Mouse (Mus musculus) liver, adult 2 months (tissue): ENCODE data around the gene Dpp7. TPM values are rescaled to one million over a fixed set of nuclear protein-coding genes. Genes with fewer than 3 reads are reported as not detected.

Source experiments
- DNase-seq: peaks from one replicate; pipeline ENCODE4 v3.0.0-alpha.2; 2011; ENCODE audit warnings: low read depth, low spot score; ENCODE audit errors: extremely low read depth
- H3K27ac ChIP-seq: fragments of 200-500 bp; replicated peaks from 2 replicates; pipeline ENCODE4 v1.5.1; 2012; ENCODE audit warnings: low read depth, mild to moderate bottlenecking, control low read depth, inconsistent platforms, low read length; ENCODE audit not compliant: insufficient read depth
- H3K27me3 ChIP-seq: fragments of 200-500 bp; 2 replicates; pipeline ENCODE4 v1.6.1; 2012; ENCODE audit warnings: mild to moderate bottlenecking, moderate library complexity, low read length, inconsistent platforms; ENCODE audit not compliant: control insufficient read depth, insufficient read depth
- H3K36me3 ChIP-seq: fragments of 200-500 bp; 2 replicates; pipeline ENCODE4 v1.6.1; 2012; ENCODE audit warnings: low read length, inconsistent platforms; ENCODE audit not compliant: control insufficient read depth, insufficient read depth
- H3K4me1 ChIP-seq: fragments of 200-500 bp; 2 replicates; pipeline ENCODE4 v1.6.1; 2011; ENCODE audit warnings: low read length; ENCODE audit not compliant: control insufficient read depth, insufficient read depth
- H3K4me3 ChIP-seq: fragments of 200-500 bp; 2 replicates; pipeline ENCODE4 v1.5.1; 2011; ENCODE audit warnings: low read depth, mild to moderate bottlenecking, control low read depth, low read length, moderate library complexity; ENCODE audit not compliant: insufficient read depth
- H3K79me2 ChIP-seq: fragments of 200-500 bp; 2 replicates; pipeline ENCODE4 v1.6.1; 2012; ENCODE audit warnings: inconsistent platforms, mild to moderate bottlenecking, low read length, moderate library complexity; ENCODE audit not compliant: control insufficient read depth, insufficient read depth
- H3K9ac ChIP-seq: fragments of 200-500 bp; 2 replicates; pipeline ENCODE4 v1.6.1; 2012; ENCODE audit warnings: low read depth, mild to moderate bottlenecking, control low read depth, inconsistent platforms, low read length
- CTCF ChIP-seq: fragments of 200-500 bp; IDR thresholded peaks from 2 replicates; pipeline ENCODE4 v1.5.1; 2011; ENCODE audit warnings: low read depth, low read length, control low read depth
- POLR2A ChIP-seq: fragments of 200-500 bp; IDR thresholded peaks from 2 replicates; pipeline ENCODE4 v1.6.1; 2011; ENCODE audit warnings: low read length, control low read depth; ENCODE audit not compliant: insufficient read depth; ENCODE audit errors: extremely low read depth
- whole genome bisulfite sequencing: fragments of 180-500 bp; shearing (Covaris S2); methylation state at CpG from one replicate; pipeline ENCODE4 v1.1.7; 2018; 5-methylcytosine and 5-hydroxymethylcytosine counted together
- polyA plus RNA-seq: library from polyadenylated mRNA; depleted of rRNA; stranded (reverse); fragments of >200 nt; gene quantifications from 2 replicates; pipeline ENCODE4 v1.2.3, GENCODE M21; 2012
- total RNA-seq: library from RNA; depleted of rRNA; stranded (reverse); fragments of >200 nt; gene quantifications from 2 replicates; pipeline ENCODE4 v1.2.3, GENCODE M21; 2014

The Dpp7 gene
- total and polyA plus RNA-seq, 2 experiments, result 26.9 to 45.1 TPM

GRCm38 (mm10) chr2:25394281-25395221 is 38.4 kb upstream of the Dpp7 start:
- no peak for DNase-seq
- Histone ChIP-seq H3K27me3 (no peaks in the 10 kb centered on the region), H3K27ac (no peak overlapping the region), H3K4me1 (peaks cover 3% of the 10 kb centered on the region; the same call in 1 of the 2 replicates), H3K4me3 (no peak overlapping the region), H3K36me3 (no peaks in the 10 kb centered on the region), H3K9ac (no peak overlapping the region), H3K79me2 (no peaks in the 10 kb centered on the region)
- no peak for TF ChIP-seq CTCF
- TF ChIP-seq POLR2A, result no peak
- 52% methylated on average over 3 of the region's 3 CpGs for WGBS

- H3K9ac ChIP-seq, result no peak overlapping the region
- H3K36me3 ChIP-seq, result no peaks in the 10 kb centered on the region
- H3K79me2 ChIP-seq, result no peaks in the 10 kb centered on the region
- no peak for TF ChIP-seq CTCF
- H3K4me3 ChIP-seq, result no peak overlapping the region
- no peak for DNase-seq
- peaks cover 1% of the 10 kb centered on the region; the same call in 1 of the 2 replicates for H3K4me1 ChIP-seq
- H3K27me3 ChIP-seq, result no peaks in the 10 kb centered on the region
- 74% methylated on average over 5 of the region's 5 CpGs for WGBS
- no peak overlapping the region for H3K27ac ChIP-seq
These were observed 35.1 kb upstream of the Dpp7 start for GRCm38 (mm10) chr2:25391266-25391665.

- DNase-seq, result no peak
- H3K27me3 ChIP-seq, result no peaks in the 10 kb centered on the region; the same call in 1 of the 2 replicates
- no peak overlapping the region for H3K27ac ChIP-seq
- 37% methylated on average over 5 of the region's 5 CpGs for WGBS
- no peak overlapping the region for H3K4me3 ChIP-seq
- TF ChIP-seq CTCF, result no peak
- TF ChIP-seq POLR2A, result no peak
- H3K4me1 ChIP-seq, result 0 out of 2 replicates have a peak, but pooled peaks cover 3% of the 10 kb centered on the region
- H3K36me3 ChIP-seq, result no peaks in the 10 kb centered on the region
- no peak overlapping the region for H3K9ac ChIP-seq
- H3K79me2 ChIP-seq, result no peaks in the 10 kb centered on the region
These were observed 28.3 kb upstream of the Dpp7 start for GRCm38 (mm10) chr2:25384492-25384891.

GRCm38 (mm10) chr2:25376589-25376988 is 20.4 kb upstream of the Dpp7 start:
- Histone ChIP-seq H3K36me3 (no peaks in the 10 kb centered on the region), H3K4me1 (peaks cover 5% of the 10 kb centered on the region; the same call in 1 of the 2 replicates), H3K79me2 (no peaks in the 10 kb centered on the region), H3K4me3 (no peak overlapping the region), H3K9ac (no peak overlapping the region), H3K27me3 (peaks cover 8% of the 10 kb centered on the region), H3K27ac (no peak overlapping the region)
- DNase-seq, result peak; percentile 33
- TF ChIP-seq CTCF, result peak; percentile 62
- TF ChIP-seq POLR2A, result no peak
- 65% methylated on average over 4 of the region's 4 CpGs for WGBS

GRCm38 (mm10) chr2:25373431-25373830 is 17.3 kb upstream of the Dpp7 start:
- WGBS, result 73% methylated on average over 2 of the region's 2 CpGs
- Histone ChIP-seq H3K4me3 (no peak overlapping the region), H3K79me2 (no peaks in the 10 kb centered on the region), H3K27me3 (peaks cover 8% of the 10 kb centered on the region), H3K4me1 (peaks cover 5% of the 10 kb centered on the region; the same call in 1 of the 2 replicates), H3K9ac (no peak overlapping the region), H3K36me3 (no peaks in the 10 kb centered on the region), H3K27ac (no peak overlapping the region)
- DNase-seq, result no peak
- TF ChIP-seq CTCF, result no peak
- TF ChIP-seq POLR2A, result no peak
